Mouse (Mus musculus): Measurements from ENCODE around the gene Yeats2. TPM values are rescaled to one million over a fixed set of nuclear protein-coding genes. Genes with fewer than 3 reads are reported as not detected.
"Not testable (repeated sequence)": the region's sequence is repeated elsewhere in the genome, so short reads cannot be mapped to it uniquely, and the experiment has no call there.

Gene Yeats2
- polyA plus RNA-seq, 1 experiment: 9.6 TPM

DNA sequence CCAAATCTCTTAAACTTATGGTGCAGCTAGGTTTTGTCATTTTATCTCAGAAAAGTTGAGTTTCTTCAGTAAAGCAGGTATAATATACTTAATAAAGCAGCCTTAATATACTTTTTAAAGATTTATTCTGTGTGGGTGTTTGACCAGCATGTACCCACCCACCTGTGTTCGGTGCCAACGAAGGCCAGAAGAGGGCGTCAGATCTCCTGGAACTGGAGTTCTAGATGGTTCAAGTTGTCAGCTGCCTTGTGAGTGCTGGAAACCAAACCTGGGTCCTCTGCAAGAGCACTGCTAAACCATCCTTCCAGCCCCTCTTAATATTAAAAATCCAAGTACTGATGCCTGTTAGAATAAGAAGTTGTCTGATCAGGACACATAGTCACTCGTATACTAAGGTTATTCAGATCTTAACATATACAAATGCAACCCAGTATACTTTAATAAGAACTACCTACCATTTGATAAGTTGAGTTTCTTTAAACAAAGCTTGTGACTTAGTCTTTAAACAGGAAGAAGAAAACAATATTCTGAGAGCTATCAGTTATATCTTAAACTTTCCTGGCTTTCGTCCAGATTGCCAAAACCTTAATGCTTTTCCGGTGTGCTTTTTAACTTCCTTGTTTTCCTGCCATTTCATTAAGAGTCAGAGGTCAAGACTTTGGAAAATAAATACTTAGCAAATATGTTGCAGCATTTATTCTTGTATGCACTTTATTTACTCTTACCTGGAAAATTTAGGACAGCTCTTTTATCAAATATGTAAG lies 41.8 kb upstream of the Yeats2 start:
- no peaks in the 10 kb centered on the region for H3K79me2 ChIP-seq (ENCODE audit: control insufficient read depth, insufficient read depth)
- no peaks in the 10 kb centered on the region for H3K79me3 ChIP-seq (ENCODE audit: low read depth)
- H3K4me3 ChIP-seq (ENCODE audit: insufficient read depth, poor library complexity, severe bottlenecking): no peak overlapping the region
- TF ChIP-seq USF1 (IDR thresholded peaks at IDR 0.05; ENCODE audit: low read depth) (no peak), MAX (IDR thresholded peaks at IDR 0.05) (no peak), CTCF (IDR thresholded peaks at IDR 0.05; ENCODE audit: control insufficient read depth, insufficient read depth, insufficient read length) (no peak), MYOD1 (IDR thresholded peaks at IDR 0.05; ENCODE audit: control insufficient read depth, insufficient read length, low read depth) (no peak), CEBPB (IDR thresholded peaks at IDR 0.05; ENCODE audit: low read depth) (no peak), MYOG (IDR thresholded peaks at IDR 0.05; ENCODE audit: control insufficient read depth, extremely low read depth, insufficient read length) (no peak), FOSL1 (IDR thresholded peaks at IDR 0.05; ENCODE audit: insufficient read depth, low read length, poor library complexity, severe bottlenecking) (no peak)
- no peaks in the 10 kb centered on the region for H3K36me3 ChIP-seq (ENCODE audit: control insufficient read depth, insufficient read depth)
- H3K27me3 ChIP-seq (ENCODE audit: control insufficient read depth, insufficient read depth, insufficient read length): no peaks in the 10 kb centered on the region
- no peak overlapping the region for H3ac ChIP-seq (ENCODE audit: control insufficient read depth, insufficient read length, low read depth)

DNA sequence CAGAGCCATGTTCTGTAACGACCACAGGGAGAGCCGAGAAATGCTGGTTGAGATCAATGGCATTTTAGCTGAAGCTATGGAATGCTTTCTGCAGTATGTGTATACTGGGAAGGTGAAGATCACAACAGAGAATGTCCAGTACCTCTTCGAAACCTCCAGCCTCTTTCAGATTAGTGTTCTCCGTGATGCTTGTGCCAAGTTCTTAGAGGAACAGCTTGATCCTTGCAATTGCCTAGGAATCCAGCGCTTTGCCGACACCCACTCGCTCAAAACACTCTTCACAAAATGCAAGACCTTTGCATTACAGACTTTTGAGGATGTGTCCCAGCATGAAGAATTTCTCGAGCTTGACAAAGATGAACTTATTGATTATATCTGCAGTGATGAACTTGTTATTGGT lies 33.9 kb upstream of the Yeats2 start:
- no peaks in the 10 kb centered on the region for H3K79me2 ChIP-seq (ENCODE audit: control insufficient read depth, insufficient read depth)
- H3K27me3 ChIP-seq (ENCODE audit: control insufficient read depth, insufficient read depth, insufficient read length): no peaks in the 10 kb centered on the region
- no peaks in the 10 kb centered on the region for H3K79me3 ChIP-seq (ENCODE audit: low read depth)
- TF ChIP-seq MYOD1 (IDR thresholded peaks at IDR 0.05; ENCODE audit: control insufficient read depth, insufficient read length, low read depth): no peak
- no peak for TF ChIP-seq FOSL1 (IDR thresholded peaks at IDR 0.05; ENCODE audit: insufficient read depth, low read length, poor library complexity, severe bottlenecking)
- no peak for TF ChIP-seq MYOG (IDR thresholded peaks at IDR 0.05; ENCODE audit: control insufficient read depth, extremely low read depth, insufficient read length)
- TF ChIP-seq CEBPB (IDR thresholded peaks at IDR 0.05; ENCODE audit: low read depth): no peak
- no peak for TF ChIP-seq CTCF (IDR thresholded peaks at IDR 0.05; ENCODE audit: control insufficient read depth, insufficient read depth, insufficient read length)
- TF ChIP-seq MAX (IDR thresholded peaks at IDR 0.05): no peak
- no peak for TF ChIP-seq USF1 (IDR thresholded peaks at IDR 0.05; ENCODE audit: low read depth)
- H3ac ChIP-seq (ENCODE audit: control insufficient read depth, insufficient read length, low read depth): no peak overlapping the region
- no peak overlapping the region for H3K4me3 ChIP-seq (ENCODE audit: insufficient read depth, poor library complexity, severe bottlenecking)
- no peaks in the 10 kb centered on the region for H3K36me3 ChIP-seq (ENCODE audit: control insufficient read depth, insufficient read depth)

- no peaks in the 10 kb centered on the region for H3K36me3 ChIP-seq (ENCODE audit: control insufficient read depth, insufficient read depth)
- TF ChIP-seq CEBPB (IDR thresholded peaks at IDR 0.05; ENCODE audit: low read depth) (no peak), MAX (IDR thresholded peaks at IDR 0.05) (no peak), CTCF (IDR thresholded peaks at IDR 0.05; ENCODE audit: control insufficient read depth, insufficient read depth, insufficient read length) (no peak), FOSL1 (IDR thresholded peaks at IDR 0.05; ENCODE audit: insufficient read depth, low read length, poor library complexity, severe bottlenecking) (no peak)
- H3K79me3 ChIP-seq (ENCODE audit: low read depth): no peaks in the 10 kb centered on the region
- no peaks in the 10 kb centered on the region for H3K79me2 ChIP-seq (ENCODE audit: control insufficient read depth, insufficient read depth)
- no peak overlapping the region for H3K4me3 ChIP-seq (ENCODE audit: insufficient read depth, poor library complexity, severe bottlenecking)
- no peaks in the 10 kb centered on the region for H3K27me3 ChIP-seq (ENCODE audit: control insufficient read depth, insufficient read depth, insufficient read length)
- H3ac ChIP-seq (ENCODE audit: control insufficient read depth, insufficient read length, low read depth): no peak overlapping the region
These were observed 31.9 kb upstream of the Yeats2 start for GRCm38 (mm10) chr16:20108961-20109360.

DNA sequence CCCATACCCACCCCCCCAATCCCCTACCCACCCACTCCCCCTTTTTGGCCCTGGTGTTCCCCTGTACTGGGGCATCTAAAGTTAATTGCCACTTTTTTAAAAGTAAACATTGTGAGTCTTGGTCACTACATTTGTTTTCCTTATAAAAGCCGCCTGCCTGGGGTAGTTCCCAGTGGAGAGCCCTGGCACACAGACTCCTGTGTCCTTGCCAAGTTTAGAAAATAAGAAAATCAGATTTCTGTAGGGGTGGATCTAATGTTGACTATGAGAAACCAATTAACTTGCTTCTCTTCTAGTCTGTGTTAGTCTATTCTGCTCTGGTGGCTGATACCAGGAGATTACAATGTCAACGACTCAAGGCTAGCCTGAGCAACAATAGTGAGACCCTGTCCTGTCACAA lies 28.2 kb upstream of the Yeats2 start:
- Histone ChIP-seq H3K79me2 (ENCODE audit: control insufficient read depth, insufficient read depth) (no peaks in the 10 kb centered on the region), H3K27me3 (ENCODE audit: control insufficient read depth, insufficient read depth, insufficient read length) (no peaks in the 10 kb centered on the region), H3K36me3 (ENCODE audit: control insufficient read depth, insufficient read depth) (no peaks in the 10 kb centered on the region), H3K79me3 (ENCODE audit: low read depth) (no peaks in the 10 kb centered on the region), H3K4me3 (ENCODE audit: insufficient read depth, poor library complexity, severe bottlenecking) (no peak overlapping the region), H3ac (ENCODE audit: control insufficient read depth, insufficient read length, low read depth) (no peak overlapping the region)
- TF ChIP-seq MYOD1 (IDR thresholded peaks at IDR 0.05; ENCODE audit: control insufficient read depth, insufficient read length, low read depth) (no peak), CEBPB (IDR thresholded peaks at IDR 0.05; ENCODE audit: low read depth) (no peak), CTCF (IDR thresholded peaks at IDR 0.05; ENCODE audit: control insufficient read depth, insufficient read depth, insufficient read length) (no peak), FOSL1 (IDR thresholded peaks at IDR 0.05; ENCODE audit: insufficient read depth, low read length, poor library complexity, severe bottlenecking) (no peak), MYOG (IDR thresholded peaks at IDR 0.05; ENCODE audit: control insufficient read depth, extremely low read depth, insufficient read length) (no peak), USF1 (IDR thresholded peaks at IDR 0.05; ENCODE audit: low read depth) (no peak), MAX (IDR thresholded peaks at IDR 0.05) (no peak)

- Histone ChIP-seq H3K79me2 (ENCODE audit: control insufficient read depth, insufficient read depth) (no peaks in the 10 kb centered on the region), H3K27me3 (ENCODE audit: control insufficient read depth, insufficient read depth, insufficient read length) (no peaks in the 10 kb centered on the region), H3K4me3 (ENCODE audit: insufficient read depth, poor library complexity, severe bottlenecking) (no peak overlapping the region), H3ac (ENCODE audit: control insufficient read depth, insufficient read length, low read depth) (no peak overlapping the region), H3K36me3 (ENCODE audit: control insufficient read depth, insufficient read depth) (no peaks in the 10 kb centered on the region), H3K79me3 (ENCODE audit: low read depth) (no peaks in the 10 kb centered on the region)
- TF ChIP-seq CEBPB (IDR thresholded peaks at IDR 0.05; ENCODE audit: low read depth) (no peak), CTCF (IDR thresholded peaks at IDR 0.05; ENCODE audit: control insufficient read depth, insufficient read depth, insufficient read length) (no peak), USF1 (IDR thresholded peaks at IDR 0.05; ENCODE audit: low read depth) (no peak), MAX (IDR thresholded peaks at IDR 0.05) (no peak), MYOG (IDR thresholded peaks at IDR 0.05; ENCODE audit: control insufficient read depth, extremely low read depth, insufficient read length) (no peak), FOSL1 (IDR thresholded peaks at IDR 0.05; ENCODE audit: insufficient read depth, low read length, poor library complexity, severe bottlenecking) (no peak), MYOD1 (IDR thresholded peaks at IDR 0.05; ENCODE audit: control insufficient read depth, insufficient read length, low read depth) (no peak)
These were observed 24.8 kb upstream of the Yeats2 start for GRCm38 (mm10) chr16:20116069-20116468.

- H3K36me3 ChIP-seq (ENCODE audit: control insufficient read depth, insufficient read depth); H3K27me3 ChIP-seq (ENCODE audit: control insufficient read depth, insufficient read depth, insufficient read length); H3K79me3 ChIP-seq (ENCODE audit: low read depth); H3K4me3 ChIP-seq (ENCODE audit: insufficient read depth, poor library complexity, severe bottlenecking); H3ac ChIP-seq (ENCODE audit: control insufficient read depth, insufficient read length, low read depth); H3K79me2 ChIP-seq (ENCODE audit: control insufficient read depth, insufficient read depth): not testable (repeated sequence)
These were observed 14.5 kb upstream of the Yeats2 start for GRCm38 (mm10) chr16:20126319-20126883.
